Mouse (Mus musculus) bone marrow macrophage, adult 2 months (primary cell): Measurements from ENCODE around the gene Lrrc61.

Source experiments
- CTCF ChIP-seq: IDR thresholded peaks from 2 replicates; pipeline ENCODE4 v1.5.1; 2012; ENCODE audit warnings: low read depth, mild to moderate bottlenecking, low read length, moderate library complexity
- POLR2A ChIP-seq: IDR thresholded peaks from 2 replicates; pipeline ENCODE4 v1.6.1; 2012; ENCODE audit warnings: mild to moderate bottlenecking, low read depth, low read length, borderline replicate concordance

- no peak for TF ChIP-seq POLR2A
- no peak for TF ChIP-seq CTCF
Measured at GRCm38 (mm10) chr6:48546271-48546670, 8.3 kb upstream of the Lrrc61 start.
